Mouse (Mus musculus): ENCODE measurements around the gene Fyb.

Fyb gene

DNA sequence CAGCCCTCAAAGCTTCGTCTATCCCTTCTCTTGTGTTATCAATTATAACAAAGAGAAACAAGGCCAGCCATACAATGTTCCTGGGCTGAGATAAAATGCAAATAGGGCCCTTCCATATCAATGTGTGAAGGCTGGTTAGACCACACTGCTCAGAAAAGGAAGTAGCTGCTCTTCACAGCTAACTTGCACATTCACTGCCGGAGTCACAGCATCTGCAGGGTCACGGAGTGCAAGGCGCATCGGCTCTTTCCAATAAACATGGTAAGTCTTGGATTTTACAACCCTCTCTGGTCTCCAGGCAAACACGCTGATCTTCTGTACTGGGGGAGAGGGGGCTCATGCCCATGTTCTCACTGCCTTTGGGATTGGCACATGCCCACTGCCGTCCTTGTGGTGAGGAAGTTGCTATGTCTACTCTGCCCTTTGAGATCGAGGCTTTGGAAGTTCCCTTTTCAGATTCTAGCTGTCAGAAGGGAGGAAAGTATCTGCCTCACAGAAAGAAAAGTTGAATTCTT is at the start of gene Fyb:
TSS of gene Fyb (plus strand) at position 201 of the 515 bp plus-strand sequence.
- no peak for DNase-seq (ENCODE audit: low spot score in 2 of 2)

DNA sequence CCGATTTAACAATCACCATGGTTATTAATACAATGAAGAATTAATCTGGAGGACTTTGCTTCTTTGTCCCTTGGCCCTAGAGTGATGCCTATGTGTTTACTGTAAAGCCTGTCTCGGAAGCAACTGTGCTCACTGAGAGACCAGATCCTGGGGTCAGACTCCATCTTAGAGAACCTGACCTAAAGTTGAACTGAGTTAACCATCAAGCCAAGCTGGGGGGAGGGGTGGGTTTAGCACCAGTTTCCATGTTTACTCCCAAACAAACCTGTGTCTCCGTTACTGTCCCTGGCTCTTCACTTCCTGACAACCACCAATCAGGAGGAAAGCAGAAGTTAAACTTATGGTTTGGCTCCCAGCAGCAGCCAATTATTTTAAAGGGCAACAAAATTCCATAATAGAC is 39.1 kb upstream of the Fyb start:
- DNase-seq (ENCODE audit: low spot score in 2 of 2): no peak

DNA sequence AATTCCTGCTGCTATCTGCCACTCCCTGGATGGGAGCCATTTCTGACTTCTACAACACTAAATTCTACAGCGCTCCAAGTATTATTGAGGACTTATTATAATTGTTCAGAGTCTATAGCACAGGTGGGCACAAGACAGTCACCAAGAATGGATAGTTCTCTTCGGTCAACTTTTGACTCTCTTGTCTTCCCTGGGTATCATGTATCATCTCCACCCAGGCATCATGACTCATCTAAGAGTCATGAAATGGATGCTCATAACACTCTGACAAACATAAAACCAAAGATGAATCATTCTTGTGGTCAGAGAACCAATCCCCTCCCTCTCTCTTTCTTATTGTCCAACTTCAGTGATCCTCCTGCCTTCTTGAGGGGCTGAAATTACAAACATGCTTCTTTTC is 30.3 kb upstream of the Fyb start:
- no peak for DNase-seq (ENCODE audit: low spot score in 2 of 2)

DNA sequence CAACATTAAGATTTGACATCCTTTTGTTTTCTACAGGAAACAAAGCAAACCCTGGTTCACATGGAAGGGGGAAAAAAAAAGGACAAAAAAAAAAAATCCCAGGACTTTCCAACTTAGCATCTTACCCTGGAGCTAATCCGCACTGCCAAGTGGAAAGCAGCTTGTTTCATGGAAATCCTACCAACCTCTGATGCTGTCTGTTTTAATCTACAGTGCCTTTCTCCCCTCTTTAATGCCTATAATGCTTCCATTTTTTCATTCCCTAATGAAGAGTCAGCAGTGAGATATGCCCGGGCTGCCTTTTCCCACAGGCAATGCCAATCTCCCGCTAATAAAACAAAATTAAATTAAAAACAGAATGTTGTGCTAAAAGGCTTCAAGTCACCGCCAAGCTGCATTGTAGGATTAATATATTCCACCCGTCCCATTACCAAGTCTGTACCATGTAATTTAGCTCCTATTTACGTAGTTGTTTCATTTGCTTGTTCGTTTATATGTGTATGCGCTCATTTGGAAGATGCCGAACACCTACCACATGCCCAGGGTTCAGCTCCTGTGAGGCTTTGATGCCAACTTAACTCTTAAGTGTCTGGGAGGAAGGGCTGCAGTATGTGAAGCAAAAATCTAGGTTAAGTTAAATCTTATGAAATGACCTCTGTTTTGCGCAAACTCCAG is 24.1 kb upstream of the Fyb start:
- no peak for DNase-seq (ENCODE audit: low spot score in 2 of 2)

DNA sequence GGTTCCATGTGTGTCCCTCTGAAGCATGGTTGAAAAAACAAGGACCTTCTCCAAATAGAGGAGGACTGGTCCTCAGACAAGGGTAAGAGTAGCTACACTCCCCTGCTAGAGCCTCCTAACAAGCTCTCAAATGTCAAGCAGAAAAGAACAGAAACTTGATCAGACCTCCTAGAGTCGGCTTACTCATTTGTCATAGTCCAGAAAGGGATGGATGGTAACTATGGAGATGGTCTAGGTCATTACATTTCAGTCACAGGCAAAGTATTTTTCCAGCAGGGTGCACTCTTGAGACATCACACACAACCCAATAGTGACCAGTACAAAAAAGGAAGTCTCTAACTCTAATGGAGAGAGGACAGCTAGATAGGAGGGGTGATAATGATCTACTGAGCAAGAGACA is 21.9 kb upstream of the Fyb start:
- DNase-seq (ENCODE audit: low spot score in 2 of 2): no peak

DNA sequence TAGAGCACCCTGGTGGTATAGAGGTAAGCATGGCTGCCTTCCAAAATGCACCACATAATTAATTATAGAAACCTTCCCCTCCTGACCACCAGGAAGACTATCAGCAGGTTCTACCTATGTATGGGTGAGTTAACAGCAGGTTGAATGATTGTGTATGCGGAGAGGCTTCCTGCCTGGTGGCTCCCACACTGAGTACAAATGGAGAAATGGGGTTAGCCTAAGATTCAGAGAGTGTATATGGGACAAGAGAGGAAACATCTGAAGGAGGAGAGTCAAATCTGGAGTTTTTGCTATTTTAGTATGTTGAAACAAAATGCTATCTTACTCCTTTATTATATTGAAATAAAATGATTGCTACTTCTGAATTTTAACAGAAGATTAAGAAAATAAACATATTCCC is 5.1 kb upstream of the Fyb start:
- no peak for DNase-seq (ENCODE audit: low spot score in 2 of 2)

DNA sequence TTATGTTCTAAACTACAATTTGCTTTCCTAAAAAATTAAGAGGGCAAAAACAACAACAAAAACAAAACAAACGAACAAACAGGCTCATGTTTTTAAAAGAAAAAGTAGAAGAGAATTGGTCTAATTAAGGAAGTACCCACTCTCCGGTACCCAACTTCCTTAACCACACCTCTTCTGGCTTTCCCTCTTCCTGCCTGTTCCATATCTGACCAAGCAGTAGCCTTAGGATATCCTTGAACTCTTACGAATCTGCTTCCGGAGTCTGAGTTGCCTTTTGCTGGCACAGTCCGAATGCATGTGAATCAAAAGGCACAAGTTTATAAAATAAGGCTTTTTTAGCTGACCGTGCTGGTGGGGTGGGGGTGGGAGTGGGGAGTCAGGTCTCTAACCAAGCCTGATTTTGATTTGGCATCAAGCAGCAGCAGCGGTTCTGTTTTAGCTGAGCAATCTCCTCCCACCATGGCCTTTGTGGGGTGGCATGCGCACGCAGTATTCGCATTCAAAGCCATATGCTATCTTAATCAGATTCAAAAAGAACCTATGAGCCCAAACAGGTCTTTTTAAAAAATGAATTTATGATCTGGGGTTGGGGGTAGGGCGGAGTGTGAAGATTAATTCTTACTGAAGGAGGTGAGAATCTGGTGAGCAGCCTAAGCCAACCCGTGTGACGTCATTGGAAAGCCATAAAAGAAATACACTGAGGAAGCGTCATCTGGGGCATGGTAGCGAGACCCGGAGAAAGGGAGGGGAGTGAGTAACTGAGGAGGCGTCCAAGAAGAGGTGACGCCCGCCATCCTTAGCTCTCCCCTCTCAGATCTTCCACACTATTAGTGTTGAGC is 3.0 kb upstream of the Fyb start:
- DNase-seq (ENCODE audit: low spot score in 2 of 2): no peak

- no peak for DNase-seq (ENCODE audit: low spot score in 2 of 2)
Measured at GRCm38 (mm10) chr15:6520505-6521155, 2.0 kb upstream of the Fyb start.

- no peak for DNase-seq (ENCODE audit: low spot score in 2 of 2)
Measured at GRCm38 (mm10) chr15:6524801-6525200, 2.1 kb downstream of the Fyb start.

DNA sequence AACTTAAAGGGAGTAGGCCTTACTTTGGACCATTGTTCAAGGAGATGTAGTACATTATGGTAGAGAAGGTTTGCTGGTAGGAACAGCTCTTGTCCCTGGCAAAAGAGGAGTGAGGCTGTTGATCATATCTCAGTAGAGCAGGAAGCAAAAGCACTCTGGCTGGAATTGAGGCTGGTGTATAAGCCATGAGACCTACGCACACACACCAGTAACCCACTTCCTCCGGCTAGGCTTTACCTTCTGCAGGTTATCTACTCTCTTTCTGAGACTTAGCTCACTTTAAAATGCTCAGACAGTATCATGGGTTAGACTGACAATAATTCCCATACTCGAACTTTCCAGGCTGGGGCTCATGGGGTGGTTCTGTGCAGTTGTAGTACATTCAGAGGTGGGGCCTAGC is 2.7 kb downstream of the Fyb start:
- DNase-seq (ENCODE audit: low spot score in 2 of 2): no peak

- no peak for DNase-seq (ENCODE audit: low spot score in 2 of 2)
Measured at GRCm38 (mm10) chr15:6533858-6534343, 11.2 kb downstream of the Fyb start.

GRCm38 (mm10) chr15:6534592-6534991 is 11.9 kb downstream of the Fyb start:
- no peak for DNase-seq (ENCODE audit: low spot score in 2 of 2)

GRCm38 (mm10) chr15:6539639-6540338 is 17.1 kb downstream of the Fyb start:
- no peak for DNase-seq (ENCODE audit: low spot score in 2 of 2)

DNA sequence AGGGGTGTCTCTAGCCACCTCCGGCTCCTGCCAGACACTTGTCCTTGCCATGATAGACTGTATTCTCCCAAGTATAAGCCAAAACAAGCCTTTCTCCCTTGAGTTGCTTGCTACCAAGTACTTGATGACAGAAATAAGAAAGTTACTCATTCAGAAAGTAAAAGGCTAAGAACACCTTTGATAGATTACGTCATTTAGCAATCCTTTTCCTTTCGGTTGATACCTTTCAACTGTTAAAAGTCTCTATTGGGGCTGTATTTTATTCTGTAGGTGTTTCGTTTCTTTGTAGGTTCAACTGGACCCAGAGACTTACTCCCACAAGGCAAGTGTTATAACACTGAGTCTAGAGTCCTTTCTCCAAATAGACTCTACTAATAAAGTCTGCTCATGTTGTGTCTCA is 26.3 kb downstream of the Fyb start:
- no peak for DNase-seq (ENCODE audit: low spot score in 2 of 2)

DNA sequence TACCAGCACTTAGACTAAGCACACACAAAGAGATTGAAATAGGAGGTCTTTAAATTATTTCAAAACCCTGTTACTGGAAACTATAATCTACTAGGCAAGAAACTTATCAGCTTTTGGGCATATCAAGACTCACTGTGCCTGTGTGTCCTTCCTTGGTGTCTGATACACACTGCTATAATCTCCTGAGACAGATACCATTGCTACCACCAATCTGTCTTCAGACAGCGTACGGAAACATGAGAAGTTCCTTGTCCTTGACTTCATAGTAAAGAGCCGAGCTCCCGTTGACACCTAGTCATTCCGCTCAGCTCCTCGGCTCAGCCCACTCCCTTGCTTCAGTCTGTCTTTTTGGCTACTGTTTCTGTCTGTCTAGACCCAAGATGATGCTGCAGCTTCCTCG is 29.2 kb downstream of the Fyb start:
- DNase-seq (ENCODE audit: low spot score in 2 of 2): no peak

- no peak for DNase-seq (ENCODE audit: low spot score in 2 of 2)
Measured at GRCm38 (mm10) chr15:6554742-6555141, 32.1 kb downstream of the Fyb start.

- DNase-seq (ENCODE audit: low spot score in 2 of 2): no peak
Measured at GRCm38 (mm10) chr15:6555536-6555935, 32.9 kb downstream of the Fyb start.

DNA sequence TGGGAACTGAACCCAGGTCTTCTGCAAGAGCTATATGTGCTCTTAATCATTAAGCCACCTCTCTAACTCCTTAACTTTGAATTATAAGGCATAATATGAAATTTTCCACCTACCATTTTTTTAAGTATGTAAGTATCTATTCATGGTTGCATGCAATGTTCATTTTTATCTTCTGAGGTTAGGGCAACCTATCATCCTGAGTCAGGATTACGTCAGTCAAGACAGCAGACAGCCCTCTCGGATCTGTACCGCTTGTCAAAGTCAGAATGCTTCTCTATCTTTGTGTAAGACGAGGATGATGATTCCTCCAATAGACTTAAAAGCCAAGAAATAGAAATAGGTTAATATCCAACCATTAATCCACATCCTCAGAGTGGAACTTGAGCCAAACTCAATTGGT is 33.6 kb downstream of the Fyb start:
- no peak for DNase-seq (ENCODE audit: low spot score in 2 of 2)

- no peak for DNase-seq (ENCODE audit: low spot score in 2 of 2)
Measured at GRCm38 (mm10) chr15:6556911-6557310, 34.3 kb downstream of the Fyb start.

GRCm38 (mm10) chr15:6557552-6557951 is 34.9 kb downstream of the Fyb start:
- no peak for DNase-seq (ENCODE audit: low spot score in 2 of 2)

GRCm38 (mm10) chr15:6559188-6559587 is 36.5 kb downstream of the Fyb start:
- no peak for DNase-seq (ENCODE audit: low spot score in 2 of 2)

GRCm38 (mm10) chr15:6560696-6561095 is 38.0 kb downstream of the Fyb start:
- no peak for DNase-seq (ENCODE audit: low spot score in 2 of 2)
